Mouse (Mus musculus): ENCODE measurements around the gene Ptprf. TPM values are rescaled to one million over a fixed set of nuclear protein-coding genes. Genes with fewer than 3 reads are reported as not detected.
A peak's percentile ranks its signal among the peaks of the same experiment; 100 is the strongest.

Gene Ptprf
- total and polyA plus RNA-seq, 2 experiments from 2014 or later, result 45.0 to 120 TPM

DNA sequence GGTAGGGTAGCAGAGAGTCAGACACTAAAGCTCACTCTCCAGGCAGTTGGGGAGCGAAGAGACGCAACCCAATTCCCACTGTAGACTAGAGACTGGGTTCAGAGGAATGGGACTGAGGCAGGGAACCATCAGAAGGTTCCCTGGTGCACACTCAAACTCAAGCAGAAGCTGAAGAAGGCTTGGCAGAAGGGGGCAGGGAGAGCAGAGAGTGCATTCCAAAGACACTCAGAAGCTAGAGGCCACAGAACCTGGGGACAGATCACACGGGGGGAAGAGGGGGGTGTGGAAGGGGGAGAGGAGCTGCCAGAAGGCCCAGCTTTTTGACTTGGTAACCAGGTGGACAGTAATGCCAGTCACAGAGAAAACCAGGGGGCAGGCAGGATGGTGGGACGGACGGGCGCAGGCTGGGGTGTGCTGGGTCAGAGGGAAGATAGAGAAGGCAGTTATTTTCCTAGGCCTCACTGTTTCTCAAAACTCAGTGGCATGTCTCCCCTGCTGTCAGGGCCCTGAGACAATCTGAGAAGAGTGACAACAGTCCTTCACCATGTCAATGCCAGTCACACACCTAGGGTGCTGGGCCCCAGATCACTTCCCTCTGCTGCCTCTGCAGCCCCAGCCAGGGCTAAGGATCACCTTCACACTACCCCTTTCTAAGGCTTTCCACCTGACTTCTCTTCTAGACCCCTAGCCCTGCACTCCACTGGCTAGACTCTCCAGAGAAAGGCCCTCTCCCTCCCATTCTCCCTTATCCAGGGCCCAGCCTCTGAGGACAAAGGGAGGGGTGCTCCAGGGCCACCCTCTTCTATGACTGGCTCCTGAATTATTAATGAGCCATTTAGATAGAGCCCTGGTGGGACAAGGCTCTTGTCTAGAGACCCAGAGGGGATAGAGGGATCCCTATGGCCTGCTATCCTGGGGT is 15.3 kb downstream of the Ptprf start:
- WGBS, result 65% methylated on average over 6 of the region's 6 CpGs
- H3K4me3 ChIP-seq (ENCODE audit: low read depth, low read length), result no peak overlapping the region
- peaks cover 18% of the 10 kb centered on the region for H3K36me3 ChIP-seq (ENCODE audit: insufficient read depth)
- peak overlapping the region; percentile 54; the same call in 1 of the 2 replicates for H3K27ac ChIP-seq (ENCODE audit: low read depth, low read length)
- no peaks in the 10 kb centered on the region for H3K9me3 ChIP-seq (ENCODE audit: low read length)
- ATAC-seq, result peak; percentile 71
- no peak for TF ChIP-seq CTCF (IDR thresholded peaks at IDR 0.05; ENCODE audit: low read depth)
- no peak overlapping the region for H3K9ac ChIP-seq
- DNase-seq, result no peak
- peaks cover 11% of the 10 kb centered on the region; the same call in 1 of the 2 replicates for H3K4me1 ChIP-seq (ENCODE audit: insufficient read depth)
- H3K4me2 ChIP-seq (ENCODE audit: low read depth), result peak overlapping the region; percentile 26
- no peaks in the 10 kb centered on the region for H3K27me3 ChIP-seq (ENCODE audit: insufficient read depth, low read length)

- peaks cover 22% of the 10 kb centered on the region for H3K36me3 ChIP-seq (ENCODE audit: insufficient read depth)
- peaks cover 11% of the 10 kb centered on the region; the same call in 1 of the 2 replicates for H3K4me1 ChIP-seq (ENCODE audit: insufficient read depth)
- ATAC-seq (no peak), DNase-seq (no peak)
- H3K9ac ChIP-seq, result no peak overlapping the region
- no peak overlapping the region for H3K4me2 ChIP-seq (ENCODE audit: low read depth)
- H3K4me3 ChIP-seq (ENCODE audit: low read depth, low read length), result no peak overlapping the region
- no peaks in the 10 kb centered on the region for H3K9me3 ChIP-seq (ENCODE audit: low read length)
- no peak for TF ChIP-seq CTCF (IDR thresholded peaks at IDR 0.05; ENCODE audit: low read depth)
- no peak overlapping the region for H3K27ac ChIP-seq (ENCODE audit: low read depth, low read length)
- no peaks in the 10 kb centered on the region for H3K27me3 ChIP-seq (ENCODE audit: insufficient read depth, low read length)
- WGBS, result 21% methylated on average over 7 of the region's 7 CpGs
These were observed 16.7 kb downstream of the Ptprf start for GRCm38 (mm10) chr4:118274521-118274920.

GRCm38 (mm10) chr4:118273998-118274397 is 17.2 kb downstream of the Ptprf start:
- peaks cover 26% of the 10 kb centered on the region for H3K36me3 ChIP-seq (ENCODE audit: insufficient read depth)
- no peak overlapping the region for H3K9ac ChIP-seq
- no peak overlapping the region for H3K4me3 ChIP-seq (ENCODE audit: low read depth, low read length)
- peaks cover 11% of the 10 kb centered on the region; the same call in 1 of the 2 replicates for H3K4me1 ChIP-seq (ENCODE audit: insufficient read depth)
- no peak overlapping the region for H3K27ac ChIP-seq (ENCODE audit: low read depth, low read length)
- no peak for ATAC-seq
- no peak overlapping the region for H3K4me2 ChIP-seq (ENCODE audit: low read depth)
- no peak for DNase-seq
- TF ChIP-seq CTCF (IDR thresholded peaks at IDR 0.05; ENCODE audit: low read depth), result no peak
- WGBS, result 75% methylated on average over 8 of the region's 8 CpGs
- no peaks in the 10 kb centered on the region for H3K9me3 ChIP-seq (ENCODE audit: low read length)
- no peaks in the 10 kb centered on the region for H3K27me3 ChIP-seq (ENCODE audit: insufficient read depth, low read length)

GRCm38 (mm10) chr4:118273545-118273944 is 17.7 kb downstream of the Ptprf start:
- no peak overlapping the region for H3K27ac ChIP-seq (ENCODE audit: low read depth, low read length)
- H3K4me3 ChIP-seq (ENCODE audit: low read depth, low read length), result no peak overlapping the region
- ATAC-seq, result no peak
- no peak for TF ChIP-seq CTCF (IDR thresholded peaks at IDR 0.05; ENCODE audit: low read depth)
- peaks cover 29% of the 10 kb centered on the region for H3K36me3 ChIP-seq (ENCODE audit: insufficient read depth)
- WGBS, result 44% methylated on average over 5 of the region's 5 CpGs
- H3K4me1 ChIP-seq (ENCODE audit: insufficient read depth), result peaks cover 11% of the 10 kb centered on the region; the same call in 1 of the 2 replicates
- no peak for DNase-seq
- H3K4me2 ChIP-seq (ENCODE audit: low read depth), result no peak overlapping the region
- no peak overlapping the region for H3K9ac ChIP-seq
- H3K27me3 ChIP-seq (ENCODE audit: insufficient read depth, low read length), result no peaks in the 10 kb centered on the region
- no peaks in the 10 kb centered on the region for H3K9me3 ChIP-seq (ENCODE audit: low read length)

GRCm38 (mm10) chr4:118272871-118273270 is 18.3 kb downstream of the Ptprf start:
- no peak overlapping the region for H3K4me3 ChIP-seq (ENCODE audit: low read depth, low read length)
- WGBS, result 81% methylated on average over 3 of the region's 3 CpGs
- peaks cover 11% of the 10 kb centered on the region; the same call in 1 of the 2 replicates for H3K4me1 ChIP-seq (ENCODE audit: insufficient read depth)
- no peaks in the 10 kb centered on the region for H3K27me3 ChIP-seq (ENCODE audit: insufficient read depth, low read length)
- ATAC-seq, result no peak
- H3K4me2 ChIP-seq (ENCODE audit: low read depth), result no peak overlapping the region
- peaks cover 30% of the 10 kb centered on the region for H3K36me3 ChIP-seq (ENCODE audit: insufficient read depth)
- no peaks in the 10 kb centered on the region for H3K9me3 ChIP-seq (ENCODE audit: low read length)
- no peak overlapping the region for H3K9ac ChIP-seq
- no peak for DNase-seq
- no peak for TF ChIP-seq CTCF (IDR thresholded peaks at IDR 0.05; ENCODE audit: low read depth)
- no peak overlapping the region for H3K27ac ChIP-seq (ENCODE audit: low read depth, low read length)

DNA sequence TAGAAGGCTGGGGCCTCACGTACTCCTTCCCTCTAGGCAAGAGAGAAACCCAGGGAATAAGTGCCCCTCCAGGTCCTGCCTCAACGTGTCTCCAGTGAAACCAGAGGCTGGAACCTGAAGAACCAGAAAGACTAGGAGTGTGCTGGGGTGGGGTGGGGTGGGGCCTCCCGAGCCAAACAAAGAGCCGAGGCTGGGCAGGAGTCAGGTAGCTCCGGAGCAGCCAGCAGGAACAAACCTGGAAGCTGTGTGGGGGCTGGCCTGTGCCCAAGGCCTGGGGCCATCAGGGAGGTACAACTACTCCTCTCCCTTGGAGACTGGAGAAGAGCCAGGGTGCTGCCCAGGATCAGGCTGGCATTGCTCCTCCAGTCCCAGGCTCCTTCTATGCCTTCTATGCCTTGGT is 18.9 kb downstream of the Ptprf start:
- peaks cover 11% of the 10 kb centered on the region; the same call in 1 of the 2 replicates for H3K4me1 ChIP-seq (ENCODE audit: insufficient read depth)
- no peak for ATAC-seq
- DNase-seq, result no peak
- H3K9ac ChIP-seq, result no peak overlapping the region
- WGBS, result 38% methylated on average over 5 of the region's 5 CpGs
- H3K9me3 ChIP-seq (ENCODE audit: low read length), result no peaks in the 10 kb centered on the region
- H3K4me3 ChIP-seq (ENCODE audit: low read depth, low read length), result no peak overlapping the region
- peaks cover 36% of the 10 kb centered on the region for H3K36me3 ChIP-seq (ENCODE audit: insufficient read depth)
- no peak for TF ChIP-seq CTCF (IDR thresholded peaks at IDR 0.05; ENCODE audit: low read depth)
- H3K27me3 ChIP-seq (ENCODE audit: insufficient read depth, low read length), result no peaks in the 10 kb centered on the region
- H3K27ac ChIP-seq (ENCODE audit: low read depth, low read length), result no peak overlapping the region
- H3K4me2 ChIP-seq (ENCODE audit: low read depth), result no peak overlapping the region

GRCm38 (mm10) chr4:118271556-118272074 is 19.6 kb downstream of the Ptprf start:
- no peak for ATAC-seq
- no peak for DNase-seq
- H3K27me3 ChIP-seq (ENCODE audit: insufficient read depth, low read length), result no peaks in the 10 kb centered on the region
- no peak overlapping the region for H3K27ac ChIP-seq (ENCODE audit: low read depth, low read length)
- no peaks in the 10 kb centered on the region for H3K9me3 ChIP-seq (ENCODE audit: low read length)
- peaks cover 32% of the 10 kb centered on the region for H3K36me3 ChIP-seq (ENCODE audit: insufficient read depth)
- no peak for TF ChIP-seq CTCF (IDR thresholded peaks at IDR 0.05; ENCODE audit: low read depth)
- 67% methylated on average over 9 of the region's 9 CpGs for WGBS
- peaks cover 7% of the 10 kb centered on the region; the same call in 1 of the 2 replicates for H3K4me1 ChIP-seq (ENCODE audit: insufficient read depth)
- no peak overlapping the region for H3K9ac ChIP-seq
- no peak overlapping the region for H3K4me3 ChIP-seq (ENCODE audit: low read depth, low read length)
- no peak overlapping the region for H3K4me2 ChIP-seq (ENCODE audit: low read depth)

Measured in forebrain, postnatal 0 days (tissue).